Mouse (Mus musculus): ENCODE measurements around the gene Mospd3.

- TF ChIP-seq CTCF (IDR thresholded peaks at IDR 0.05; ENCODE audit: borderline replicate concordance, control insufficient read depth, extremely low read depth, insufficient read depth, low read length, poor library complexity) (no peak), POLR2A (IDR thresholded peaks at IDR 0.05; ENCODE audit: control insufficient read depth, extremely low read depth, insufficient read depth, low read length, poor library complexity) (no peak)
Observed at GRCm38 (mm10) chr5:137630602-137631001, 29.7 kb upstream of the Mospd3 start.
